Mouse (Mus musculus): ENCODE results near the gene Zfp575. TPM values are rescaled to one million over a fixed set of nuclear protein-coding genes. Genes with fewer than 3 reads are reported as not detected.

Gene Zfp575
- polyA plus RNA-seq, 1 experiment from 2014 or later = 0.30 TPM

- Histone ChIP-seq H3K9me3 (replicated peaks; ENCODE audit: control insufficient read depth, low read length) (no peaks in the 10 kb centered on the region), H3K4me3 (ENCODE audit: low read depth, low read length) (no peak overlapping the region), H3K27ac (ENCODE audit: low read length) (peak overlapping the region; percentile 26; the same call in 1 of the 2 replicates), H3K27me3 (ENCODE audit: control insufficient read depth, insufficient read depth, low read depth, low read length) (peaks cover 11% of the 10 kb centered on the region), H3K4me2 (ENCODE audit: low read depth, low read length) (no peak overlapping the region; the same call in 1 of the 2 replicates), H3K9ac (ENCODE audit: low read depth, low read length) (no peak overlapping the region), H3K36me3 (ENCODE audit: control insufficient read depth, insufficient read depth) (no peaks in the 10 kb centered on the region), H3K4me1 (ENCODE audit: control insufficient read depth, low read depth, low read length) (peaks cover 22% of the 10 kb centered on the region)
- WGBS (ENCODE audit: insufficient replicate concordance) = 32% methylated on average over 8 of the region's 8 CpGs
- no peak for ATAC-seq (ENCODE audit: low read depth)
Observed at GRCm38 (mm10) chr7:24608561-24608960, 21.1 kb upstream of the Zfp575 start.

GRCm38 (mm10) chr7:24608017-24608416 lies 20.6 kb upstream of the Zfp575 start:
- Histone ChIP-seq H3K4me2 (ENCODE audit: low read depth, low read length) (no peak overlapping the region; the same call in 1 of the 2 replicates), H3K27me3 (ENCODE audit: control insufficient read depth, insufficient read depth, low read depth, low read length) (peaks cover 11% of the 10 kb centered on the region), H3K36me3 (ENCODE audit: control insufficient read depth, insufficient read depth) (no peaks in the 10 kb centered on the region), H3K4me1 (ENCODE audit: control insufficient read depth, low read depth, low read length) (peaks cover 22% of the 10 kb centered on the region), H3K9me3 (replicated peaks; ENCODE audit: control insufficient read depth, low read length) (no peaks in the 10 kb centered on the region), H3K27ac (ENCODE audit: low read length) (peak overlapping the region; percentile 26; the same call in 1 of the 2 replicates), H3K4me3 (ENCODE audit: low read depth, low read length) (no peak overlapping the region), H3K9ac (ENCODE audit: low read depth, low read length) (no peak overlapping the region)
- WGBS (ENCODE audit: insufficient replicate concordance) = 25% methylated on average over 6 of the region's 6 CpGs
- ATAC-seq (ENCODE audit: low read depth) = peak; percentile 81

GRCm38 (mm10) chr7:24606046-24606445 lies 18.6 kb upstream of the Zfp575 start:
- Histone ChIP-seq H3K9ac (ENCODE audit: low read depth, low read length) (no peak overlapping the region), H3K4me2 (ENCODE audit: low read depth, low read length) (no peak overlapping the region), H3K4me1 (ENCODE audit: control insufficient read depth, low read depth, low read length) (peaks cover 11% of the 10 kb centered on the region), H3K36me3 (ENCODE audit: control insufficient read depth, insufficient read depth) (no peaks in the 10 kb centered on the region), H3K9me3 (replicated peaks; ENCODE audit: control insufficient read depth, low read length) (no peaks in the 10 kb centered on the region), H3K27ac (ENCODE audit: low read length) (no peak overlapping the region), H3K27me3 (ENCODE audit: control insufficient read depth, insufficient read depth, low read depth, low read length) (no peaks in the 10 kb centered on the region), H3K4me3 (ENCODE audit: low read depth, low read length) (no peak overlapping the region)
- no peak for ATAC-seq (ENCODE audit: low read depth)
- 66% methylated on average over 7 of the region's 7 CpGs for WGBS (ENCODE audit: insufficient replicate concordance)

GRCm38 (mm10) chr7:24605561-24605960 lies 18.1 kb upstream of the Zfp575 start:
- no peak overlapping the region for H3K4me2 ChIP-seq (ENCODE audit: low read depth, low read length)
- no peak overlapping the region for H3K27ac ChIP-seq (ENCODE audit: low read length)
- H3K36me3 ChIP-seq (ENCODE audit: control insufficient read depth, insufficient read depth) = no peaks in the 10 kb centered on the region
- ATAC-seq (ENCODE audit: low read depth) = no peak
- H3K4me1 ChIP-seq (ENCODE audit: control insufficient read depth, low read depth, low read length) = peaks cover 6% of the 10 kb centered on the region
- 72% methylated on average over 7 of the region's 7 CpGs for whole genome bisulfite sequencing (ENCODE audit: insufficient replicate concordance)
- H3K9me3 ChIP-seq (replicated peaks; ENCODE audit: control insufficient read depth, low read length) = no peaks in the 10 kb centered on the region
- H3K27me3 ChIP-seq (ENCODE audit: control insufficient read depth, insufficient read depth, low read depth, low read length) = no peaks in the 10 kb centered on the region
- no peak overlapping the region for H3K9ac ChIP-seq (ENCODE audit: low read depth, low read length)
- no peak overlapping the region for H3K4me3 ChIP-seq (ENCODE audit: low read depth, low read length)

GRCm38 (mm10) chr7:24600941-24601597 lies 13.6 kb upstream of the Zfp575 start:
- H3K4me2 ChIP-seq (ENCODE audit: low read depth, low read length) = no peak overlapping the region
- H3K36me3 ChIP-seq (ENCODE audit: control insufficient read depth, insufficient read depth) = no peaks in the 10 kb centered on the region
- no peak overlapping the region for H3K4me3 ChIP-seq (ENCODE audit: low read depth, low read length)
- no peak overlapping the region for H3K9ac ChIP-seq (ENCODE audit: low read depth, low read length)
- peak; percentile 88 for ATAC-seq (ENCODE audit: low read depth)
- H3K9me3 ChIP-seq (replicated peaks; ENCODE audit: control insufficient read depth, low read length) = no peaks in the 10 kb centered on the region
- no peaks in the 10 kb centered on the region for H3K27me3 ChIP-seq (ENCODE audit: control insufficient read depth, insufficient read depth, low read depth, low read length)
- H3K27ac ChIP-seq (ENCODE audit: low read length) = no peak overlapping the region
- WGBS (ENCODE audit: insufficient replicate concordance) = 3% methylated on average over 13 of the region's 13 CpGs
- peaks cover 2% of the 10 kb centered on the region; the same call in 1 of the 2 replicates for H3K4me1 ChIP-seq (ENCODE audit: control insufficient read depth, low read depth, low read length)

- ATAC-seq (ENCODE audit: low read depth) = peak; percentile 38; the same call in 1 of the 2 replicates
- Histone ChIP-seq H3K9ac (ENCODE audit: low read depth, low read length) (no peak overlapping the region), H3K4me1 (ENCODE audit: control insufficient read depth, low read depth, low read length) (peaks cover 3% of the 10 kb centered on the region; the same call in 1 of the 2 replicates), H3K4me3 (ENCODE audit: low read depth, low read length) (no peak overlapping the region), H3K27me3 (ENCODE audit: control insufficient read depth, insufficient read depth, low read depth, low read length) (no peaks in the 10 kb centered on the region), H3K36me3 (ENCODE audit: control insufficient read depth, insufficient read depth) (no peaks in the 10 kb centered on the region), H3K4me2 (ENCODE audit: low read depth, low read length) (no peak overlapping the region), H3K27ac (ENCODE audit: low read length) (no peak overlapping the region), H3K9me3 (replicated peaks; ENCODE audit: control insufficient read depth, low read length) (no peaks in the 10 kb centered on the region)
- 56% methylated on average over 15 of the region's 15 CpGs for WGBS (ENCODE audit: insufficient replicate concordance)
Observed at GRCm38 (mm10) chr7:24599211-24600067, 12.0 kb upstream of the Zfp575 start.

GRCm38 (mm10) chr7:24598121-24598520 lies 10.7 kb upstream of the Zfp575 start:
- Histone ChIP-seq H3K4me2 (ENCODE audit: low read depth, low read length) (no peak overlapping the region), H3K4me3 (ENCODE audit: low read depth, low read length) (no peak overlapping the region)

GRCm38 (mm10) chr7:24595464-24595863 lies 8.0 kb upstream of the Zfp575 start:
- H3K4me1 ChIP-seq (ENCODE audit: control insufficient read depth, low read depth, low read length) = peaks cover 34% of the 10 kb centered on the region
- no peak overlapping the region for H3K9ac ChIP-seq (ENCODE audit: low read depth, low read length)
- peak overlapping the region; percentile 70; the same call in 1 of the 2 replicates for H3K4me3 ChIP-seq (ENCODE audit: low read depth, low read length)
- H3K27me3 ChIP-seq (ENCODE audit: control insufficient read depth, insufficient read depth, low read depth, low read length) = no peaks in the 10 kb centered on the region
- no peaks in the 10 kb centered on the region for H3K9me3 ChIP-seq (replicated peaks; ENCODE audit: control insufficient read depth, low read length)
- no peak overlapping the region for H3K27ac ChIP-seq (ENCODE audit: low read length)
- ATAC-seq (ENCODE audit: low read depth) = no peak
- WGBS (ENCODE audit: insufficient replicate concordance) = 35% methylated on average over 2 of the region's 2 CpGs
- H3K36me3 ChIP-seq (ENCODE audit: control insufficient read depth, insufficient read depth) = no peaks in the 10 kb centered on the region
- peak overlapping the region; percentile 90; the same call in 1 of the 2 replicates for H3K4me2 ChIP-seq (ENCODE audit: low read depth, low read length)

More at GRCm38 (mm10) chr7:24598121-24598520, 10.7 kb upstream of the Zfp575 start:
- Histone ChIP-seq H3K36me3 (ENCODE audit: control insufficient read depth, insufficient read depth) (no peaks in the 10 kb centered on the region), H3K27ac (ENCODE audit: low read length) (no peak overlapping the region), H3K9me3 (replicated peaks; ENCODE audit: control insufficient read depth, low read length) (no peaks in the 10 kb centered on the region), H3K27me3 (ENCODE audit: control insufficient read depth, insufficient read depth, low read depth, low read length) (no peaks in the 10 kb centered on the region), H3K4me1 (ENCODE audit: control insufficient read depth, low read depth, low read length) (peaks cover 15% of the 10 kb centered on the region; the same call in 1 of the 2 replicates), H3K9ac (ENCODE audit: low read depth, low read length) (no peak overlapping the region)
- no peak for ATAC-seq (ENCODE audit: low read depth)
- 45% methylated on average over 4 of the region's 4 CpGs for WGBS (ENCODE audit: insufficient replicate concordance)

Measured in liver, embryonic 16.5 days (tissue).